In the genomic region with DNA sequence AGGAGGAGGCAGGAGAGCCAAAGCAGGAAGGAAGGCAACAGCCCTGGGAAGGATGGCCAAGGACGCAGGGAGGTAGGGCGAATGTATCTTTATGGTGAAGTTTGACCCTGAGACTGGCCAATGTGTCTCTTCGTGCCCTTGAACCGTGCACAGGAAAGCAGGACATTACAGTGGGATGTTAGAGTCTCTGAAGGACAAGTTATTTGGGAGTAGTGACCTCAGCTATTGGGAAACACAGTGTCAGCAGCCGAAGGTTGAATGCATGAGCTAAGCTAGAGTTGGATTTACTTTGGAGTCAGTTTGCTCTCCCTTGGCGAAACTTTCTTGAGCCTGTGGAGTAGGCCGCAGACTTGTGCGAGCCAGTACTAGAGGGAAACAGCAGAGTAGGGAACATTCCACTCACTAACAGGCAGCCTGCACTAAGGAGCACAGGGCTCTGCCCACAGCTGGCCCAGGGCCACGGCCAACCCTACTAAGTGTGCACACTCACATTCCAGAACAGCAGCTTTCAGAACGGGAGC, we compare ENCODE assay signal across 9 mouse cellular contexts. TPM values are rescaled to one million over a fixed set of nuclear protein-coding genes. Genes with fewer than 3 reads are reported as not detected.
DNase-seq lines count a peak whose midpoint lies in the region; ATAC-seq and TF ChIP-seq lines count a peak whose summit lies in the region.
"Had no signal": no experiment of that assay in that cellular context is flagged by ENCODE, and none has a peak within 500 bp of the region (broad histone marks: within the 10 kb centered on the region; RNA-seq: fewer than 3 reads in every experiment).

No protein-coding gene starts in this region.

- peaks cover 4% of the 10 kb centered on the region for H3K4me1 ChIP-seq in brown adipose tissue, adult 24 weeks (ENCODE audit: control insufficient read depth, insufficient read depth, insufficient read length, low read length)
- H3K4me1 ChIP-seq in hindbrain, postnatal 0 days (ENCODE audit: insufficient read depth, low read length): no peaks in the 10 kb centered on the region
- H3K4me1 ChIP-seq: midbrain, embryonic 12.5 days had no signal

- H3K36me3 ChIP-seq in hindbrain, postnatal 0 days (ENCODE audit: insufficient read depth, low read length): peaks cover 58% of the 10 kb centered on the region

- no peaks in the 10 kb centered on the region for H3K9me3 ChIP-seq in hindbrain, postnatal 0 days (ENCODE audit: low read length)
- H3K9me3 ChIP-seq: midbrain, embryonic 12.5 days had no signal

- H3K9ac ChIP-seq in hindbrain, postnatal 0 days (replicated peaks; ENCODE audit: low read length): no peak overlapping the region
- H3K9ac ChIP-seq: midbrain, embryonic 12.5 days had no signal

- H3K4me3 ChIP-seq in brown adipose tissue, adult 24 weeks (ENCODE audit: insufficient read depth, low read depth, low read length): no peak overlapping the region
- no peak overlapping the region for H3K4me3 ChIP-seq in hindbrain, postnatal 0 days (ENCODE audit: low read length)
- H3K4me3 ChIP-seq: midbrain, embryonic 12.5 days had no signal

- ATAC-seq in hindbrain, postnatal 0 days: no peak

- intact Hi-C loops in heart, postnatal 25 days (cut with DNase I): no loop called here
- intact Hi-C loops in heart, postnatal 10 days (cut with DNase I): no loop called here

- DNase-seq in heart, adult 11 months: peak; percentile 97
- DNase-seq in heart, postnatal 25 days (ENCODE audit: low spot score): no peak
- peak; percentile 78 to 82 for DNase-seq in heart, postnatal 10 days
- peak; percentile 88 for DNase-seq in lung, postnatal 25 days (ENCODE audit: low spot score)
- no peak for DNase-seq in cerebellum, adult 8-10 months
- no peak for DNase-seq in hindbrain, postnatal 0 days (ENCODE audit: low spot score)
- DNase-seq in cerebellum, adult 9-11 months: no peak

- no peaks in the 10 kb centered on the region for H3K27me3 ChIP-seq in hindbrain, postnatal 0 days (ENCODE audit: insufficient read depth, low read length)
- H3K27me3 ChIP-seq: midbrain, embryonic 12.5 days had no signal

- TF ChIP-seq CTCF in hindbrain, postnatal 0 days (IDR thresholded peaks at IDR 0.05; ENCODE audit: low read depth): no peak

- peak overlapping the region; percentile 99 for H3K27ac ChIP-seq in brown adipose tissue, adult 24 weeks (replicated peaks; ENCODE audit: low read depth, low read length)
- no peak overlapping the region for H3K27ac ChIP-seq in hindbrain, postnatal 0 days
- H3K27ac ChIP-seq: midbrain, embryonic 12.5 days had no signal

- H3K4me2 ChIP-seq in hindbrain, postnatal 0 days (ENCODE audit: low read depth, low read length): no peak overlapping the region
- H3K4me2 ChIP-seq: midbrain, embryonic 12.5 days had no signal

- 88% methylated on average over 10 of the region's 10 CpGs for WGBS in hindbrain, postnatal 0 days

RNA-seq across cellular contexts. Expression of gene Rab14, which starts 29.5 kb away (rescaled TPM):
- total RNA-seq in heart, postnatal 25 days (2021): 100 to 1,000 TPM; 117 to 136 TPM
- polyA plus RNA-seq in brown adipose tissue, adult 24 weeks (2012; ENCODE audit: insufficient read depth, insufficient read length, missing spikeins): 114 and 128 TPM in 2 replicates
- total RNA-seq in heart, postnatal 10 days (2021): 100 to 1,000 TPM; 154 to 160 TPM
- 65.2 and 79.8 TPM in 2 replicates for total RNA-seq in hindbrain, postnatal 0 days (2014; rRNA removed)
- 495 and 511 TPM in 2 replicates for polyA plus RNA-seq in hindbrain, postnatal 0 days (2015; fragmentation: Nextera tagmentation; extraction: Ambion mirVana)

Comparison
In these comparisons a context has a peak if more than half of its experiments do, and no peak if none do; other contexts are left out.
1. DNase-seq: peak in heart, adult 11 months (single experiment), heart, postnatal 10 days (2 of 2) and lung, postnatal 25 days (single experiment); none in heart, postnatal 25 days (single experiment), cerebellum, adult 8-10 months (single experiment), hindbrain, postnatal 0 days (single experiment) and cerebellum, adult 9-11 months (single experiment).